ENCODE assay signal across 8 mouse cellular contexts in genomic region chr11:104469371-104469835, GRCm38 (mm10). TPM values are rescaled to one million over a fixed set of nuclear protein-coding genes. Genes with fewer than 3 reads are reported as not detected.
A peak's percentile ranks its signal among the peaks of the same experiment; 100 is the strongest.
DNase-seq lines count a peak whose midpoint lies in the region; ATAC-seq lines count a peak whose summit lies in the region.

No protein-coding gene starts in this region.

- H3K79me2 ChIP-seq in macrophage (ENCODE audit: inconsistent target) = peaks cover 4% of the 10 kb centered on the region; the same call in 1 of the 2 replicates

- H3K27me3 ChIP-seq in hindbrain, embryonic 16.5 days (replicated peaks; ENCODE audit: control insufficient read depth, insufficient read depth, low read length) = no peaks in the 10 kb centered on the region

- peak; percentile 100 for ATAC-seq in hindbrain, embryonic 16.5 days

- peaks cover 18% of the 10 kb centered on the region for H3K4me1 ChIP-seq in hindbrain, embryonic 16.5 days (ENCODE audit: control insufficient read depth, insufficient read depth, low read depth, low read length)

- H3K27ac ChIP-seq in hindbrain, embryonic 16.5 days (ENCODE audit: low read depth, low read length) = peak overlapping the region; percentile 81
- H3K27ac ChIP-seq in macrophage = no peak overlapping the region

- peak overlapping the region; percentile 97 for H3K9ac ChIP-seq in hindbrain, embryonic 16.5 days (ENCODE audit: low read depth, low read length)

- WGBS in hindbrain, embryonic 16.5 days = 2% methylated on average over 13 of the region's 19 CpGs
- 4% methylated on average over 14 of the region's 19 CpGs for WGBS in macrophage (ENCODE audit: missing documents)

- no peaks in the 10 kb centered on the region for H3K36me3 ChIP-seq in hindbrain, embryonic 16.5 days (ENCODE audit: control insufficient read depth, insufficient read depth, low read length)
- no peaks in the 10 kb centered on the region; the same call in 1 of the 2 replicates for H3K36me3 ChIP-seq in macrophage (ENCODE audit: inconsistent target)

- peak overlapping the region; percentile 76 for H3K4me2 ChIP-seq in hindbrain, embryonic 16.5 days (ENCODE audit: low read length)

- H3K9me3 ChIP-seq in hindbrain, embryonic 16.5 days (ENCODE audit: control insufficient read depth, low read length) = no peaks in the 10 kb centered on the region

- DNase-seq in WW6 (ENCODE audit: low read depth, low spot score) = peak; percentile 96
- peak; percentile 87 to 93 for DNase-seq in cerebellum, postnatal 4 days (ENCODE audit: low spot score in 2 of 2)
- DNase-seq in gastrocnemius, adult 18-20 months (ENCODE audit: low spot score) = peak; percentile 92
- peak; percentile 90 to 91 for DNase-seq in left cerebral cortex, adult 18-20 months (ENCODE audit: low spot score in 2 of 2)
- peak; percentile 93 for DNase-seq in right cerebral cortex, adult 18-20 months
- peak; percentile 70 for DNase-seq in urinary bladder, postnatal 10 days (ENCODE audit: low spot score)

- H3K4me3 ChIP-seq in hindbrain, embryonic 16.5 days (ENCODE audit: low read length) = peak overlapping the region; percentile 96
- H3K4me3 ChIP-seq in macrophage (ENCODE audit: inconsistent target) = peak overlapping the region; percentile 35

RNA-seq across cellular contexts. Expression of gene Kansl1, which starts 0.7 kb away (rescaled TPM):
- 10 to 100 TPM; 21.2 to 22.0 TPM for total RNA-seq in gastrocnemius, adult 18-20 months (2021)
- 22.2 and 26.3 TPM in 2 replicates for polyA plus RNA-seq in hindbrain, embryonic 16.5 days (2015; fragmentation: Nextera tagmentation; extraction: Ambion mirVana)
- 10 to 100 TPM; 76.1 to 79.7 TPM for total RNA-seq in left cerebral cortex, adult 18-20 months (2021)
- 100 to 1,000 TPM in 22 of 26 experiments, 10 to 100 TPM in 4; 89.9 to 147 (median 117) TPM for total RNA-seq in macrophage (2018; cell fraction: chromatin; rRNA removed)
- total RNA-seq in macrophage (2018; cell fraction: cytosol; rRNA removed) = 10 to 100 TPM; 34.7 to 58.8 (median 43.8) TPM
- total RNA-seq in macrophage (2018; cell fraction: nucleus; rRNA removed) = 100 to 1,000 TPM in 8 of 26 experiments, 10 to 100 TPM in 18; 65.7 to 139 (median 90.5) TPM
- polyA plus RNA-seq in macrophage (2018) = 32.1 to 39.2 TPM (median 34.2 TPM) in 3 replicates
